Mouse (Mus musculus): Measurements from ENCODE around the gene Tmem217. TPM values are rescaled to one million over a fixed set of nuclear protein-coding genes. Genes with fewer than 3 reads are reported as not detected.
A peak's percentile ranks its signal among the peaks of the same experiment; 100 is the strongest.

Tmem217 gene
- total RNA-seq (2021), result not detected

DNA sequence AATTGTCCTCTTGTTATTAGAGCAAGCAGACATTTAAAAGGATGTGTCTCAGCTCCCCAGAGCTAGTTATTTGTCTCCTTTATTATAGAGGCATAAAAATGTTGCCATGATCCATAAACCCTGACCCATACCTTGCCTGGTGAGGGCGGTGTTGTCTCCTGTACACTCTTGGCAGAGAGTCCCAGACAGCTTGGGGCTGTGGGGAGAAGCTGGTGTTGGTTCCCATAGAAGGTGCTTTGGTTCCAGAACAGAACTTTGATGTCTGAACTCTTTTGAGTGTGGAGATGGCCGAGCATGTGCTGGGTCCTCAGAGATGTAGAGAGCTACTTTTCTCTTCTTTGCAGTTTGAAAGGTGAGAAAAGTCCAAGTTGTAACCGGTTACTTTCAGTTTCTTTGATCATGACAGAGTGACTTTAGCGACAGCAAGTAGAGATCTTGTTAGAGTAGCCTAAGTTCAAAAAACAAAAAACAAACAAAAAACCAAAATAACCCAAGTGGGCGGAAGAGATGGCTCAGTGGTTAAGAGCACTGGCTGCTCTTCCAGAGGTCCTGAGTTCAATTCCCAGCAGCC lies at the start of gene Tmem217:
TSS of gene Tmem217 (minus strand) at position 224 of the 571 bp plus-strand sequence.
- intact Hi-C loops (cut with DNase I), result no loop called here
- no peak for DNase-seq

- no peak for DNase-seq
- intact Hi-C loops (cut with DNase I), result no loop called here
Measured at GRCm38 (mm10) chr17:29601391-29601790, 49.2 kb upstream of the Tmem217 start.

DNA sequence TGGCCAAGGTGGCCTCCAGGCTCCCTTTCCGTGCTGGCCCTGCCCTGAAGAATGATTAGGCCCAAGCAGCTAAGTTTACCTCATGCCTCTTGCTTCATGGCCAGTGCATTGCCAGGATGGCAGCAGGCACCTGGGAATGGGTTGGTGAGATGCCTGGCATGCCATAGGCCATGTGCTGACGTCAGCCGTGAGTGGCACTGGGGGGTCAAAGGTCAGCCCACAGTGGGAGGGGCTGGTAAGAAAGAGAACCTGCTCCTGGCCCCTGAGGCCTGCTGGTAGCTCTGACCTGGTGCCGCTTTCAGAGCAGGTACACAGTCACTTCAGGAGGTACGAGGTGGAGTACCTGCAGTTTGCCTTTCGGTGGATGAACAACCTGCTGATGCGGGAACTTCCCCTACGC lies 47.4 kb upstream of the Tmem217 start:
- intact Hi-C loops (cut with DNase I), result no loop called here
- no peak for DNase-seq

DNA sequence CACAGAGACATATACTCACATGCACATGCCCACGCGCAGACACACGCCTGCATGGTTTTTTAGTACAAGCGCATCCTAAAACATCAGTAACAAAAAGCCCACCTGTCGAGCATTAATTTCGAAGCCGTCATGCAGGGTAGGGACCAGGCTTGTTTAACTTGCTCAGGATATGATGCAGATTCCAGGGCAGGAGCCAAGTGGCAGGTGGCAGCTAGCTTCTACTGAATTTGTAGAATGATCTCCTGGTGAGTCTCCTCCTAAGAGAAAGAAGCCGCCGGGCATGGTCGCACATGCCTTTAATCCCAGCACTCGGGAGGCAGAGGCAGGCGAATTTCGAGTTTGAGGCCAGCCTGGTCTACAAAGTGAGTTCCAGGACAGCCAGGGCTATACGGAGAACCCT lies 46.9 kb upstream of the Tmem217 start:
- DNase-seq, result no peak
- intact Hi-C loops (cut with DNase I), result no loop called here

DNA sequence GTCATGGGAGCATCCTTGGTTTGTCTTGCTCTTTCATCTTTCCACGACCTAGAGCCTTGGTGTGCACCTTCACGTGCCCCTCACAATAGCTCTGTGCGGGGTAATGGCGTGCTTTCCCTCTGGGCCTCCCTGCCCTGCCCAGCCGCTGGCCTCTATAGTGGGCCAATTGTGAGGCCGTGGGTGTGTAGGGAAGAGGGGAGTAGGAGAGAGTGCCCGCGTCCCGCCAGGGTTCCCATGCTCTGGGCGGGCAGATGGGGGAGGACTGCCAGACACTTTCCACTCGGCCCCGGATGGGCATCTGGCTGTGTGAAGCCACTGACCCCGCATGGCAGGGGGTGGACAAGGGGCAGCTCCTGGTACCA lies 44.6 kb upstream of the Tmem217 start:
- no peak for DNase-seq
- intact Hi-C loops (cut with DNase I), result no loop called here

GRCm38 (mm10) chr17:29595891-29596770 lies 43.9 kb upstream of the Tmem217 start:
- intact Hi-C loops (cut with DNase I), result no loop called here

DNA sequence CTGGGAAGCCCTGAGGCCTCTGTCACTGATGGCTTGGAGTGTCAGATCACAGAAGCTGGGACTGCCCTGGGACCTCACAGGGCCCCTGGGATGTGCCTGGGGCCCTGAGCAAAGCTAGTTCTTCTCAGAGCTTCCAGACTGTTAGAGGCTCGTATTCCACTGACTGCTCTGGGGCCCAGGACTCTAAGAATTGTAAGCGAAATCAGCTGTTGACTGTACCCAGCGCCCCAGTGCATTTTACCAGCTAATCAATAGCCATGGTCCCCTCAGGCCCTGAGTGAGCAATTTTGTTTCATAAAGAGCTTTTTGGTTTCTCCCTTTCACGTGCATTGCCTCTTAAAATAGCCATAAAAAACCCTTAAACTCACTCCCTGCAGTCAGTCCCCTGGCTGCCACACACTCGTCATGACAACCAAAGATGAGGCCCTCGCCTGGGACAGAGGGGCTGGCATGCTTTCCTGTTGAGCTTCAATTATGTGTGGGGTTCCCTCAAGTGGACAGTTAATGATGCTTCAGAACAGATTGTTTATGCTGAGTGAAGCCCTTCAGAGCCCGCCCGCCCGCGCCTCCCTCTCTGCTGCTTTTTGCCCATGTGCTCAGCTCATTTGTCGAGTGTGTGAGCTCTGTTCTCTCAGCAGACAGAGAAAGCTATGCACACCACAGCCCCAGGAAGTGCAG lies 37.2 kb upstream of the Tmem217 start:
- intact Hi-C loops (cut with DNase I), result no loop called here
- peak; percentile 63 for DNase-seq

More at GRCm38 (mm10) chr17:29595891-29596770, 43.9 kb upstream of the Tmem217 start:
- no peak for DNase-seq

GRCm38 (mm10) chr17:29586921-29587320 lies 34.7 kb upstream of the Tmem217 start:
- DNase-seq, result no peak
- intact Hi-C loops (cut with DNase I), result no loop called here

GRCm38 (mm10) chr17:29585446-29585845 lies 33.3 kb upstream of the Tmem217 start:
- no peak for DNase-seq
- intact Hi-C loops (cut with DNase I), result no loop called here

DNA sequence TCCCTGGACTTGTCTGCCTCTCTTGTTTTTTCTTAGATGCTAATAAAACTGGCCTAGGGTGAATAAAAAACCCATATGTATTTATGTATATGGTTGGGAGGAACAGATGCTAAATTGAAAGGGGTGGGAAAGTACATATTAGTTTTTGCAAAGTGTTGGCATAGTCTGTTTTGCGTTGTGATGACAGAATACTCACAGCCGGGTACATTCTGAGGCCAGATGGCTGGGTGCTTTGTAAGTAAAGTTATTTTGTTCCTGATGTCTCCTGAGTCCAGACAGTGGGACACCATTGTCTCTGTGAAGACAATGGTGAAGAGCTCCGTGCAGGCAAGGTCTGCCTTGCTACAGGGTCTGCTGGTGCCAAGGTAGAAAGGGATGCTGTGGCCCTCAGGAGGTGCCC lies 32.6 kb upstream of the Tmem217 start:
- DNase-seq, result no peak
- intact Hi-C loops (cut with DNase I), result no loop called here

DNA sequence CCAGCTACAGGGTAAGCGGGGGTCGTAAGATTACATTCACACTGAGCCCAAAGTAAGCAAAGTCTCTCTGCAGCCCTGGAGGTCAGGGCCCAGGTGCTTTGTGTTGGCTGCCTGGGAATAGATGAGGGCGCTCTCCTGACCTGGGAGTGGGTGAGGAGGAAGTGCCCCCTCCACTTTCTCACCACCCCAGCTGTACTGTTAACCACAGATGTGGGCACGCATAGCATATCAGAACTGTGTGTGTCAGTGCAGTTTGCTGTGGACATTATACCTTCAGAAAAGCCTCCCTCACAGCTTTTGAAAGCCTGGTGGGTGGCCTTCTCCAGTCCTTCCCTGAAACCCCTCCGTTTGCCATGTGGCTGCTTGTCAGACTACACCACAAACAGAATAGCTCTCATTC lies 32.1 kb upstream of the Tmem217 start:
- DNase-seq, result no peak
- intact Hi-C loops (cut with DNase I), result no loop called here

DNA sequence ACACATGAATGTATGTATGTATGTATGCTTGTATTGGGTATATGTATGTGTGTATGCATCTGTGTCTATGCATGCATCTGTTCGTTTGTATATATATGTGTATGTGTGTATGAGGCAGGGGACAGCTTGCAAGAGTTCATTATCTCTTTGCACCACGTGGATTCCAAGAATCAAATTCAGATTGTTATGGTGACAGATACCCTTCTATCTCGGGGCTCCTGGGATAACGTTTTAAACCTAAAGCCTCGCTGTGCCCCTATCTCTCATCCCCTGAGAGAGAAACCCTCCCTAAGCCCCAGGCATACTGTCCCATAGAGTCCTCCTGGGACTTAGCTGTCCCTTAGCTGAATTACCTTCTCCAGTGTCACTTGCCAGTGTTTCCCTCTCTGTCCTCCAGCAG lies 31.4 kb upstream of the Tmem217 start:
- no peak for DNase-seq
- intact Hi-C loops (cut with DNase I), result no loop called here

DNA sequence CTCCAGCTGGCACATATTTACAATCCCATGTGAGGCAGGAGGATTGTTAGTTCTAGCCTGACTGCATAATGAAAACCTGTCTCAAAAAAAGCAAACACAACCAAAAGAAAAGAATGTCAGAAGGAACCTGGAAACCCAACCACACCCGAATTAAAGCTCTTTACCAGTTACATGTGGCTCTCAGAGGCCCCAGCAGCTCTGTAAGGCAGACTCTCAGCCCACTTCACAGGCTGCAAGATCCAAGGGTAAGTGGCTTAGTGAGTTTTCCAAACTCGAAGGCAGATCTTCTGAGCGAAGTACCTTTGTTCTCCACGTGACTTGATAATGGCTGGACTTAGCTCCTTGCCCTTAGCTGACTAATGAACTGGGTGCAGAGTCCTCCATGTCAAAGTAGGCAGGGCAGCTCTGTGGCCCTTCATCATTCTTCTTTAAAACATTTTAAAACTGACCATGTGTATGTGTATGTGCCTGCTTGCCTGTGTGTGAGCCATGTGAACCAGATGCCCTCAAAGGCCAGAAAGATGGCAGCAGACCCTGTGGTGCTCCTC lies 27.5 kb upstream of the Tmem217 start:
- no peak for DNase-seq
- intact Hi-C loops (cut with DNase I), result no loop called here

- intact Hi-C loops (cut with DNase I), result no loop called here
- no peak for DNase-seq
Measured at GRCm38 (mm10) chr17:29569831-29570230, 17.6 kb upstream of the Tmem217 start.

DNA sequence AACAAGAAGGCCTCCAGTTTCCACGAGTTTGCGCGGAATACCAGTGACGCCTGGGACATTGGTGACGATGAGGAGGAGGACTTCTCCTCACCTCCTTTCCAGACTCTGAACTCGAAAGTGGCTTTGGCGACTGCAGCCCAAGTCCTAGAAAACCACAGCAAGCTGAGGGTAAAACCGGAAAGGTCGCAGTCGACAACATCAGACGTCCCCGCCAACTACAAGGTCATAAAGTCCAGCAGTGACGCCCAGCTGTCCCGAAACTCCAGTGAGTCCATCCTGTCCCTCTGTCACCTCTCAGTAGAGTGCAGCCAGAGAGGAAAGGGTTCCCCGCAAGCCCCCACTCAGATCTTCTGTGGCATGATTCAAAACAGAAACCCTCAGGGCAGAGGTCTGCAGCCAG lies 16.2 kb upstream of the Tmem217 start:
- intact Hi-C loops (cut with DNase I), result no loop called here

DNA sequence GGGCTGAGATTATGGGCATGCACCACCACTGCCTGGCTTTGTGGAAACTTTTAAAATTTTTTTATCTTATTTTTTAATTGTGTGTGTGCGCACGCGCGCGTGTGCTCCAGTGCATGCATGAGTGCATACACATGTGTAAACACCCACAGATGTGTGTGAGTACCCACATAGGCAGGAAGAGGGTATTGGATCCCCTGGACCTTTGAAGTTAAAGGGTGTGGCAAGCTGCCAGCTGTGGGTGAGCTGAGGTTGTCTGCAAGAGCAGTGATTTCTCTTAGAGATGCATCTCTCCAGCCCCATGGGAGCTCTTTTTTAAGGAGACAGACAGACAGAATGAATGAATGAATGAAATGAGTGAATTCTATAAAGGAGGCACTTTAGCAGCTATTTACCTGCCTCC lies 13.3 kb upstream of the Tmem217 start:
- no peak for DNase-seq
- intact Hi-C loops (cut with DNase I), result no loop called here

More for the DNA sequence above, 16.2 kb upstream of the Tmem217 start:
- DNase-seq, result no peak

- DNase-seq, result no peak
- intact Hi-C loops (cut with DNase I), result no loop called here
Measured at GRCm38 (mm10) chr17:29558476-29558875, 6.3 kb upstream of the Tmem217 start.

DNA sequence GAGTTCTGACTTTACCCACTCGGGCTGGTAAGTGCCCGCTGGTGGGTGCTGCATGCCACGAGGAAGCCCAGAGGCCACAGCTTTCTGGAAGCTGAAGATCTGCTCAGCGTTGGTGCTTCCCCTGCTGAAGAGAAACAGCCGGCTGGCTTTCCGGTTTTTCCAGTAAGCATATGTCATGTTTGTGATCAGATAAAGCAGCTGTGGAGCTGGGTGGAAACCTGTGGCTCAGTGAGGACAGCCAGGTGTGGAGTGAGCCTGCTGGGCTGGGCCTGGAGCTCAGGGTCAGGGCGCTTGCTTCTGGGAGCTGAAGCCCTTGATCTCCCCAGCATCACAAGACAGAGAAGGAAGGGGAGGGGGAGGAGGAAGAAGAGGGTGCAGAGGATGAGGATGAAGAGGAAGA lies 4.7 kb upstream of the Tmem217 start:
- intact Hi-C loops (cut with DNase I), result no loop called here
- DNase-seq, result no peak

GRCm38 (mm10) chr17:29556456-29556855 lies 4.3 kb upstream of the Tmem217 start:
- intact Hi-C loops (cut with DNase I), result no loop called here
- DNase-seq, result no peak

- no peak for DNase-seq
- intact Hi-C loops (cut with DNase I), result no loop called here
Measured at GRCm38 (mm10) chr17:29554176-29554575, 2.0 kb upstream of the Tmem217 start.

- intact Hi-C loops (cut with DNase I), result no loop called here
- no peak for DNase-seq
Measured at GRCm38 (mm10) chr17:29551019-29551418, 1.2 kb downstream of the Tmem217 start.
